Mouse (Mus musculus) c-Kit-positive CD71-negative TER-119-negative erythroid progenitor cells, embryonic 14.5 days (primary cell): Measurements from ENCODE around the gene Olfr135.

Experiments
- DNase-seq: peaks from one replicate; pipeline ENCODE4 v3.0.0-alpha.2; 2013; ENCODE audit warnings: low read depth

The Olfr135 gene

GRCm38 (mm10) chr17:38204035-38204434 is at the start of gene Olfr135:
Gene Olfr135 (plus strand): TSS chr17:38204335.
- no peak for DNase-seq

GRCm38 (mm10) chr17:38171088-38171487 is 33.0 kb upstream of the Olfr135 start, which contains the start of gene Olfr134:
Gene Olfr134 (plus strand): TSS chr17:38171388.
- no peak for DNase-seq
